Mouse (Mus musculus): ENCODE data around the gene Bmpr2. TPM values are rescaled to one million over a fixed set of nuclear protein-coding genes. Genes with fewer than 3 reads are reported as not detected.

Gene Bmpr2
- total RNA-seq, 2 experiments from 2014 or later = 36.4 to 41.5 TPM

Other genes with a start within 250 kb of the Bmpr2 start
- gene Gm973, start 247.1 kb upstream of the Bmpr2 start, total RNA-seq (2021) = 1 to 10 TPM in 1 of 2 experiments, under 1 TPM in 1; 0.81 to 1.2 TPM
- 10 to 100 TPM; 75.1 to 75.6 TPM for gene Sumo1, start 92.6 kb upstream of the Bmpr2 start, total RNA-seq (2021)
- gene Nop58, start 78.4 kb upstream of the Bmpr2 start, total RNA-seq (2021) = 10 to 100 TPM; 47.8 to 59.8 TPM
- gene Fam117b, start 149.6 kb downstream of the Bmpr2 start, total RNA-seq (2021) = 1 to 10 TPM; 7.9 to 8.8 TPM

All from gastrocnemius, postnatal 10 days (tissue).